ENCODE assay signal across 9 mouse cellular contexts in the genomic region with DNA sequence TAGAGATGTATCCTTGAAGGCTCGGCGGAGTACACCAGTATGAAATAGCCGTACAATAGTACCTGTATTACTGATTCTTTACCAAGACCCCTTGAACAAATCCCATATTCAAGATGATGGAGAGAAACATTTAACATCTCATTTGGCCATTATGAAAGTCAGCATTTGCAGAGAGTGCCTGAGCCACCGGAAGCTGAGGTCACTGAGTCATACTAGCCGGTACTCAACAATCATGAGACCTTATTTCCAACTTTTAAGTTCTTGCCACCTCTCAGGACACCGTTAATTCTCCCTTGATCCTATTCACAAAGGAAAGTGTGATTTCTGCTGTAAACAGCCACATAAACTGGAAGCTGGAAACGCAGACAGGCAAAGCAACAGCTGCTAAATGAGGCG. TPM values are rescaled to one million over a fixed set of nuclear protein-coding genes. Genes with fewer than 3 reads are reported as not detected.
DNase-seq lines count a peak whose midpoint lies in the region; ATAC-seq lines count a peak whose summit lies in the region.
"Had no signal": no experiment of that assay in that cellular context is flagged by ENCODE, and none has a peak within 500 bp of the region (broad histone marks: within the 10 kb centered on the region; RNA-seq: fewer than 3 reads in every experiment).

No protein-coding gene starts in this region.

- whole genome bisulfite sequencing in liver, embryonic 12.5 days (ENCODE audit: insufficient replicate concordance), result 40% methylated on average over 8 of the region's 8 CpGs
- WGBS in liver, embryonic 11.5 days, result 48% methylated on average over 8 of the region's 8 CpGs
- WGBS in embryonic facial prominence, embryonic 12.5 days, result 69% methylated on average over 8 of the region's 8 CpGs

- H3K36me3 ChIP-seq in liver, embryonic 12.5 days, result no peaks in the 10 kb centered on the region
- H3K36me3 ChIP-seq in liver, embryonic 11.5 days (ENCODE audit: control insufficient read depth, insufficient read depth, low read length), result no peaks in the 10 kb centered on the region
- no peaks in the 10 kb centered on the region for H3K36me3 ChIP-seq in embryonic facial prominence, embryonic 12.5 days

- 0 out of 2 replicates have a peak overlapping the region, but pooled peaks have one; percentile 2 for H3K27ac ChIP-seq in liver, embryonic 12.5 days
- no peak overlapping the region for H3K27ac ChIP-seq in liver, embryonic 11.5 days (ENCODE audit: low read depth, low read length)
- peak overlapping the region; percentile 52; the same call in 1 of the 2 replicates for H3K27ac ChIP-seq in embryonic facial prominence, embryonic 12.5 days

- peak overlapping the region; percentile 21; the same call in 1 of the 2 replicates for H3K4me2 ChIP-seq in liver, embryonic 12.5 days
- H3K4me2 ChIP-seq in liver, embryonic 11.5 days, result no peak overlapping the region
- peak overlapping the region; percentile 35 for H3K4me2 ChIP-seq in embryonic facial prominence, embryonic 12.5 days (replicated peaks)

- no peak for DNase-seq in liver, embryonic 11.5 days (ENCODE audit: low spot score)
- DNase-seq in forelimb bud, embryonic 11.5 days (ENCODE audit: low read depth, low spot score), result peak; percentile 3
- no peak for DNase-seq in layer of hippocampus, adult 9-11 months
- no peak for DNase-seq in kidney, postnatal 10 days

- H3K9ac ChIP-seq in liver, embryonic 12.5 days, result no peak overlapping the region
- no peak overlapping the region for H3K9ac ChIP-seq in liver, embryonic 11.5 days (ENCODE audit: low read depth, low read length)
- no peak overlapping the region for H3K9ac ChIP-seq in embryonic facial prominence, embryonic 12.5 days

- H3K27me3 ChIP-seq in liver, embryonic 12.5 days (replicated peaks), result no peaks in the 10 kb centered on the region
- no peaks in the 10 kb centered on the region for H3K27me3 ChIP-seq in liver, embryonic 11.5 days (replicated peaks; ENCODE audit: control insufficient read depth, insufficient read depth, low read length)
- no peaks in the 10 kb centered on the region for H3K27me3 ChIP-seq in embryonic facial prominence, embryonic 12.5 days
- H3K27me3 ChIP-seq: Patski had no signal

- no peak overlapping the region for H3K4me3 ChIP-seq in liver, embryonic 12.5 days
- H3K4me3 ChIP-seq in liver, embryonic 11.5 days (ENCODE audit: low read depth, low read length), result no peak overlapping the region
- no peak overlapping the region for H3K4me3 ChIP-seq in embryonic facial prominence, embryonic 12.5 days

- peaks cover 9% of the 10 kb centered on the region; the same call in 1 of the 2 replicates for H3K4me1 ChIP-seq in liver, embryonic 12.5 days
- peaks cover 14% of the 10 kb centered on the region for H3K4me1 ChIP-seq in liver, embryonic 11.5 days (replicated peaks; ENCODE audit: control insufficient read depth, insufficient read depth, low read length)
- peaks cover 13% of the 10 kb centered on the region for H3K4me1 ChIP-seq in embryonic facial prominence, embryonic 12.5 days

- no peaks in the 10 kb centered on the region for H3K9me3 ChIP-seq in liver, embryonic 12.5 days (replicated peaks)
- no peaks in the 10 kb centered on the region for H3K9me3 ChIP-seq in liver, embryonic 11.5 days (ENCODE audit: control insufficient read depth, low read length)
- no peaks in the 10 kb centered on the region for H3K9me3 ChIP-seq in embryonic facial prominence, embryonic 12.5 days

- no peak for ATAC-seq in liver, embryonic 12.5 days
- ATAC-seq in liver, embryonic 11.5 days (replicated peaks; ENCODE audit: low FRiP score), result no peak
- no peak for ATAC-seq in embryonic facial prominence, embryonic 12.5 days (ENCODE audit: insufficient number of reproducible peaks, insufficient read depth, low FRiP score, low TSS enrichment)
- peak; percentile 70 for ATAC-seq in megakaryocyte progenitor cell, adult 5-6 weeks (replicated peaks; ENCODE audit: poor library complexity)
- no peak for ATAC-seq in megakaryocyte-erythroid progenitor cell, adult 5-6 weeks (replicated peaks; ENCODE audit: low FRiP score, low TSS enrichment, poor library complexity, severe bottlenecking)
- ATAC-seq: Patski had no signal

RNA-seq across cellular contexts. Expression of a gene that starts 44.1 kb away (rescaled TPM):
- 8.6 and 8.9 TPM in 2 replicates for polyA plus RNA-seq in liver, embryonic 12.5 days (2016; fragmentation: Nextera tagmentation; extraction: Ambion mirVana)
- 13.0 and 15.3 TPM in 2 replicates for polyA plus RNA-seq in liver, embryonic 11.5 days (2014; fragmentation: Nextera tagmentation; extraction: Ambion mirVana)
- polyA plus RNA-seq in embryonic facial prominence, embryonic 12.5 days (2016; fragmentation: Nextera tagmentation; extraction: Ambion mirVana), result 35.7 and 36.0 TPM in 2 replicates
- total RNA-seq in megakaryocyte progenitor cell, adult 5-6 weeks (2015), result 9.7 and 13.1 TPM in 2 replicates
- 12.2 and 13.4 TPM in 2 replicates for total RNA-seq in megakaryocyte progenitor cell, adult 5-6 weeks (2017)
- 8.0 and 11.9 TPM in 2 replicates for total RNA-seq in megakaryocyte-erythroid progenitor cell, adult 5-6 weeks (2014; fragmentation: Nextera tagmentation)
- 9.8 and 11.0 TPM in 2 replicates for total RNA-seq in megakaryocyte-erythroid progenitor cell, adult 5-6 weeks (2017)

RNA-seq across cellular contexts. Expression of a gene that starts 59.5 kb away (rescaled TPM):
- polyA plus RNA-seq in liver, embryonic 12.5 days (2016; fragmentation: Nextera tagmentation; extraction: Ambion mirVana), result 175 and 181 TPM in 2 replicates
- 251 and 252 TPM in 2 replicates for polyA plus RNA-seq in liver, embryonic 11.5 days (2014; fragmentation: Nextera tagmentation; extraction: Ambion mirVana)
- polyA plus RNA-seq in embryonic facial prominence, embryonic 12.5 days (2016; fragmentation: Nextera tagmentation; extraction: Ambion mirVana), result 244 and 252 TPM in 2 replicates
- total RNA-seq in megakaryocyte progenitor cell, adult 5-6 weeks (2015), result 151 and 162 TPM in 2 replicates
- 167 and 190 TPM in 2 replicates for total RNA-seq in megakaryocyte progenitor cell, adult 5-6 weeks (2017)
- total RNA-seq in megakaryocyte-erythroid progenitor cell, adult 5-6 weeks (2014; fragmentation: Nextera tagmentation), result 161 and 162 TPM in 2 replicates
- total RNA-seq in megakaryocyte-erythroid progenitor cell, adult 5-6 weeks (2017), result 154 and 171 TPM in 2 replicates

RNA-seq across cellular contexts. Expression of a gene that starts 59.6 kb away (rescaled TPM):
- polyA plus RNA-seq in liver, embryonic 12.5 days (2016; fragmentation: Nextera tagmentation; extraction: Ambion mirVana), result 27.6 and 28.2 TPM in 2 replicates
- polyA plus RNA-seq in liver, embryonic 11.5 days (2014; fragmentation: Nextera tagmentation; extraction: Ambion mirVana), result 54.3 and 56.3 TPM in 2 replicates
- 50.9 and 53.9 TPM in 2 replicates for polyA plus RNA-seq in embryonic facial prominence, embryonic 12.5 days (2016; fragmentation: Nextera tagmentation; extraction: Ambion mirVana)
- 83.4 and 106 TPM in 2 replicates for total RNA-seq in megakaryocyte progenitor cell, adult 5-6 weeks (2015)
- total RNA-seq in megakaryocyte progenitor cell, adult 5-6 weeks (2017), result 43.5 and 58.8 TPM in 2 replicates
- 52.9 and 80.9 TPM in 2 replicates for total RNA-seq in megakaryocyte-erythroid progenitor cell, adult 5-6 weeks (2014; fragmentation: Nextera tagmentation)
- total RNA-seq in megakaryocyte-erythroid progenitor cell, adult 5-6 weeks (2017), result 58.9 and 68.9 TPM in 2 replicates
